Mouse (Mus musculus) central nervous system, embryonic 11.5 days (tissue): ENCODE data around the gene Gm5460. TPM values are rescaled to one million over a fixed set of nuclear protein-coding genes. Genes with fewer than 3 reads are reported as not detected.

Source experiments
- polyA plus RNA-seq: library from polyadenylated mRNA; depleted of rRNA; stranded (reverse); fragments of >200 nt; gene quantifications from 2 replicates; pipeline ENCODE4 v1.2.3, GENCODE M21; 2012; rRNA removed

Gm5460 gene
- not detected in 2 replicates for polyA plus RNA-seq

DNA sequence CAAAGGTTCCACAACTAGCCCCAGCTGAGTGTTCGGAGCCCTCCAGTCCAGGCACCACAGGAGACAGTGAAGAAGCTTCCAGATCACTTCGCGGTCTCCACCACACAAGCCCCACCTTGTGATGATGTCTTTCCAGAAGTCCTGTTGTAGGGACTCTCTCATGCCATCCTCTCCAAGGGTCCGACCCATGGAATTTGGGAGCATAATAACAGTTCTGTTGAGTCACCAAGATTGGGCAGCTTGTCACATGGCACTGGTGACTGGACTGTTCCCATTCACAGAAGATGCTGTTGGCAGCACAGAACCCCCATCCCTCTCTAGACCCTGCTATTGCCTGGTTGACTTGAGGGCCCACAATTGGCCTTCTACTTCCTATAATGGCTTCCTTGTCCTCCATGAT lies at the start of gene Gm5460:
Gene Gm5460, plus strand, starts transcription at position 378 of the 400 bp plus-strand sequence.

DNA sequence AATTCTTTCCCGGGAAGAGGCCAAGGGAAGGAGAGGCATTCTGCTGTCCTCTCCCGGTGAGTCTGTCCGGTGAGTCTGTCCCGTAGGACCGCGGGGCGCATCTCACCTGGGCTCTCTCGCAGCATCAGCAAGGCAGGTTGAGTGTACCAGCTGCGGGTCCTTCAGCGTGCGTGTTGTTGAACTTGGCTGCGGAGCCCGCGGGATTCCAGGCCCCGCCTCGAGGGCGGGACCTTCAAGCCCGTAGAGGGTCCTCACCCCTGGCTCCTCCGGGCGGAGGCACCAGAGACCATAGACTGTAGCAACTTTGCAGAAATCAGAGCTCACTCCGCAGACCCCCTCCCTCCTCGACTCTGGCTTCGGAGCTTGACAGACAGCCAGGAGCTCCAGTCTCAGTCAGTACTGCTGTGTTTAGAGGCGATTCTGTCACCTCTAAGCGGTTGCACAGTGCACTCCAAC lies 37.9 kb upstream of the Gm5460 start, which contains the start of gene Zfp488:
Gene Zfp488, minus strand, starts transcription at position 161 of the 456 bp plus-strand sequence.

DNA sequence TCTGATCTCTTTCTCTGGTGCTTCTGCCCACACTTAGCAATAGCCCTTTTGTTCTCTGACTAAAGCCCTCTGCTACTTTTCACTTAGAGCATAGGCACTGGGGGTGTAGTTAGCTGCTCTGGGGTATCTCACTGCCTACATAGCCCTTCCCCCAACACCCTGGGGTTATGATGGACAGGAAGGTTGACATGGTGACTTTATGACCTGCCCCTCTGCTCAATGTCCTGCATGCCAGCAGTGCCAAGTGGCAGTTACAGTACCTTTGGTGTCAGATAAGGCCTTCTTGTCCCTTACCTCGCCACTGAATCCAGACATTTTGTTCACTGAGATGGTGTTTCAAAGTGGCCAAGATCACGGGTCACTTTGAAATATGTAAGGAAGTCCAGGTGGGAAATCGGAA lies 1.5 kb upstream of the Gm5460 start, which contains the start of gene Gm30083:
Gene Gm30083, minus strand, starts transcription at position 120 of the 400 bp plus-strand sequence.

GRCm38 (mm10) chr14:34052516-34052915 lies 36.0 kb downstream of the Gm5460 start, which contains the start of gene Antxrl:
Antxrl (plus strand) TSS chr14:34052707.

DNA sequence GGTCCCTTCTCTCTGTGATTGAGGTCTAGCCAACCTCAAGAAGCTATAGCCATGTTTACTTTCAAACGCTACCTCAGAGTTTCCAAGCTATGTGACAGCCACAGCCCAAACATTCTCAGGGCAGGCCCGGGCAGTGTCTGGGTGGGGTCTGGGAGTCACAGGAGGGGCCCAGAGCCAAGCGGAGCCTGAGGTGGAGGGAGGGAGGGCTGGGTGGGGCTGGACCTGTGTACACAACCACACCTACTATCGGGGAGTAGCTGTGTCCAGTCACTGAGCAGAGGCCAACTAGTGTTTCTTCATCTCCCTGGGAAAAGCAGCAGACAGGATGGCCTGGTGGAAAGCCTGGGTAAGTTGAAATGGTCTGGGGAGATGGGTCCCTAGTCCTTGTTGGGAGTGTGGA lies 69.2 kb downstream of the Gm5460 start, which contains the start of gene Anxa8:
Gene Anxa8, plus strand, starts transcription at position 251 of the 400 bp plus-strand sequence.

Other genes with a start within 250 kb of the Gm5460 start
- 3.2 and 8.9 TPM in 2 replicates for gene Gdf10, start 93.2 kb upstream of the Gm5460 start, polyA plus RNA-seq
- 0.39 and 0.46 TPM in 2 replicates for gene Gdf2, start 75.7 kb upstream of the Gm5460 start, polyA plus RNA-seq
- 0.01 TPM in 1 of 2 replicates, not detected in the other for gene Rbp3, start 62.8 kb upstream of the Gm5460 start, polyA plus RNA-seq
- 0.12 and 0.55 TPM in 2 replicates for gene Zfp488, start 38.0 kb upstream of the Gm5460 start, polyA plus RNA-seq
- not detected in 2 replicates for gene Gm30083, start 1.6 kb upstream of the Gm5460 start, polyA plus RNA-seq
- not detected in 2 replicates for gene Antxrl, start 35.9 kb downstream of the Gm5460 start, polyA plus RNA-seq
- gene Anxa8, start 69.2 kb downstream of the Gm5460 start, polyA plus RNA-seq = 0.66 and 1.5 TPM in 2 replicates
- not detected in 2 replicates for gene A630023A22Rik, start 86.0 kb downstream of the Gm5460 start, polyA plus RNA-seq
- 0.02 and 0.04 TPM in 2 replicates for gene Npy4r, start 135.7 kb downstream of the Gm5460 start, polyA plus RNA-seq
- 1.3 and 1.4 TPM in 2 replicates for gene Gprin2, start 184.9 kb downstream of the Gm5460 start, polyA plus RNA-seq
- gene Syt15, start 202.8 kb downstream of the Gm5460 start, polyA plus RNA-seq = 0.25 and 0.26 TPM in 2 replicates